Mouse (Mus musculus) kidney, postnatal 0 days (tissue): Measurements from ENCODE around the gene Mmp2. TPM values are rescaled to one million over a fixed set of nuclear protein-coding genes. Genes with fewer than 3 reads are reported as not detected.
A peak's percentile ranks its signal among the peaks of the same experiment; 100 is the strongest.
"Not testable (repeated sequence)": the region's sequence is repeated elsewhere in the genome, so short reads cannot be mapped to it uniquely, and the experiment has no call there.

ENCODE experiments used
- ATAC-seq: fragments of 200-750 bp; cut with Nextera tagmentation; replicated peaks from 2 replicates; pipeline ENCODE4 v1.8.0; 2017; ENCODE audit warnings: low read depth, moderate number of reproducible peaks, moderate TSS enrichment, moderate library complexity; ENCODE audit not compliant: low FRiP score
- DNase-seq: peaks from one replicate; pipeline ENCODE4 v3.0.0-alpha.2; 2016; ENCODE audit warnings: low spot score
- H3K27ac ChIP-seq: fragments of 300-500 bp; sonication (generic); 2 replicates; pipeline ENCODE4 v1.5.1; 2014; ENCODE audit warnings: mild to moderate bottlenecking
- H3K27me3 ChIP-seq: fragments of 300-500 bp; sonication (generic); 2 replicates; pipeline ENCODE4 v1.6.1; 2014; ENCODE audit warnings: low read length, mixed read lengths; ENCODE audit not compliant: insufficient read depth
- H3K36me3 ChIP-seq: fragments of 300-500 bp; sonication (generic); 2 replicates; pipeline ENCODE4 v1.6.1; 2014; ENCODE audit warnings: low read length, mixed read lengths; ENCODE audit not compliant: insufficient read depth
- H3K4me1 ChIP-seq: fragments of 300-500 bp; sonication (generic); replicated peaks from 2 replicates; pipeline ENCODE4 v1.6.1; 2014; ENCODE audit warnings: antibody characterized with exemption, low read length, mixed read lengths; ENCODE audit not compliant: insufficient read depth
- H3K4me2 ChIP-seq: fragments of 300-500 bp; sonication (generic); 2 replicates; pipeline ENCODE4 v1.6.1; 2014; ENCODE audit warnings: mild to moderate bottlenecking, low read length, moderate library complexity, mixed read lengths
- H3K4me3 ChIP-seq: fragments of 300-500 bp; sonication (generic); replicated peaks from 2 replicates; pipeline ENCODE4 v1.5.1; 2014; ENCODE audit warnings: low read depth, low read length
- H3K9ac ChIP-seq: fragments of 300-500 bp; sonication (generic); 2 replicates; pipeline ENCODE4 v1.6.1; 2014; ENCODE audit warnings: low read depth, low read length
- H3K9me3 ChIP-seq: fragments of 300-500 bp; sonication (generic); replicated peaks from 2 replicates; pipeline ENCODE4 v1.6.1; 2016; ENCODE audit warnings: low read length, inconsistent platforms, mixed read lengths
- CTCF ChIP-seq: IDR thresholded peaks from 2 replicates; pipeline ENCODE4 v1.5.1; 2016; ENCODE audit warnings: antibody characterized with exemption, low read depth, mild to moderate bottlenecking, moderate library complexity
- WGBS: fragments of 180-500 bp; shearing (Covaris S2); extraction: QIAGEN DNeasy Blood & Tissue Kit; methylation state at CpG from one replicate; pipeline ENCODE4 v1.1.7; 2014; 5-methylcytosine and 5-hydroxymethylcytosine counted together
- polyA plus RNA-seq: library from polyadenylated mRNA; unstranded; fragments of >200 nt; fragmentation: Nextera tagmentation; extraction: Ambion mirVana; gene quantifications from 2 replicates; pipeline ENCODE4 v1.2.1, GENCODE M21; 2015

Gene Mmp2
- polyA plus RNA-seq = 126 and 136 TPM in 2 replicates

- Histone ChIP-seq H3K27ac (peak within 1 kb of the TSS; percentile 78), H3K4me3 (peak within 1 kb of the TSS; percentile 51), H3K9ac (peak within 1 kb of the TSS; percentile 63), H3K9me3 (no peaks in the 10 kb centered on the region), H3K27me3 (no peaks in the 10 kb centered on the region), H3K36me3 (no peaks in the 10 kb centered on the region), H3K4me2 (peak within 1 kb of the TSS; percentile 72), H3K4me1 (peaks cover 7% of the 10 kb centered on the region)
- 0 out of 2 replicates have a peak, but pooled peaks have one; percentile 2 for TF ChIP-seq CTCF
- peak; percentile 75 for DNase-seq
- peak; percentile 69 for ATAC-seq
- 2% methylated on average over 37 of the region's 37 CpGs for WGBS
These were observed at the start of gene Mmp2 for GRCm38 (mm10) chr8:92827243-92828034. Gene Mmp2 (plus strand): TSS chr8:92827291.

DNA sequence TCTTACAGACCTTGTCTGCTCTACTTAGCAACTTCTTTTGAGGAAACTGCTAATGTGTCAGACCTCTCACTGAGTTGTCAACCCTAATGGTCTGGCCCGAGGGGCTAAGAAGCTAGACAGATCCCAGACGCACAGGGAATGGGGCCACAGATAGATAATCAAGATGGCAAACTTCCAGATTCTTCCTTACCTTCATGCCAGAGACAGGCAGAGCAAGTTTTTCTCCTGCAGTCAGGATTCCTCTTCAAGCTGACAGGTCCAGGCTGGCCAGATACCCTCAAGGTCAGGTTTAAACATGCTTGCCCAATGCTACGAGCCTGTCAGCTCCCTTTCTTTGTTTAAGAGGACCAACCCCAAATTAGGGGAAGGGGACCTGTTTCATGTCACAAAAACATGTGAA, 46.1 kb upstream of the Mmp2 start:
- no peak for ATAC-seq
- H3K27me3 ChIP-seq = no peaks in the 10 kb centered on the region
- no peak for TF ChIP-seq CTCF
- H3K4me1 ChIP-seq = no peaks in the 10 kb centered on the region
- H3K36me3 ChIP-seq = no peaks in the 10 kb centered on the region
- no peak overlapping the region for H3K9ac ChIP-seq
- 59% methylated on average over 3 of the region's 3 CpGs for WGBS
- no peak overlapping the region for H3K27ac ChIP-seq
- H3K9me3 ChIP-seq = no peaks in the 10 kb centered on the region
- no peak overlapping the region for H3K4me2 ChIP-seq
- no peak for DNase-seq
- H3K4me3 ChIP-seq = no peak overlapping the region

DNA sequence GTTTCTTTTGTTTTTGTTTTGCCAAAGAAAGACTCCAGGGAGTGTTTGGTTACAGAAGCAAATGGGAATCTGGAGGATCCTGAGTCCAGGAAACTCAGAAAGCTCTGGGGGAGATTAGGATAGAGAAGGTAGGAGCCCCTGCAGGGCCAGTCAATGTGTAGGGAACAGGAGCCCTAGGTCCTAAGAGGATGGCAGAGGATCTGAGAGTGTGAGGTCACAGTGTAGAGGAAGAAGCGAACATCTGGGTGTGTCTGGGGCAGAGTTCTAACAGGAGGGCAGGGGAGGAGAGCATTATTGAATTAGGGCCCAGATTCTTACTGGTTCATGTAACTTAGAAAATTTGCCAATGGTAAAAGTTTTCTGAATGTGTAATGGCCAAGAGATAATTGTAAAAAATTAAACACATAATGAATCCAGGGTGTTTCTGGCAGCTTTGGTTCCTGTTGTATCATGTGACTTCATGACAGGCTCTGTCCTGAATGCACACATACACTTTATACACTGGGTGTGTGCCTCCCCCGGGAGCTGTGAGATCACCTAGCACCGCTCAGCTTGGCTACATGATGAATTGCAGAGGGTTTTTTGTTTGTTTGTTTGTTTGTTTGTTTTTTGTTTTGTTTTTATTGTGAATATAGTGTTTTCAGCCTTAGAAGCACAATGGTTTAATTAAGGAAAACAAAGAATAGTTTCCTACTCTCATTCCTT, 43.0 kb upstream of the Mmp2 start:
- no peak overlapping the region for H3K4me2 ChIP-seq
- H3K4me3 ChIP-seq = no peak overlapping the region
- no peaks in the 10 kb centered on the region for H3K4me1 ChIP-seq
- H3K9me3 ChIP-seq = no peaks in the 10 kb centered on the region
- 62% methylated on average over 3 of the region's 3 CpGs for WGBS
- no peak for TF ChIP-seq CTCF
- no peaks in the 10 kb centered on the region for H3K36me3 ChIP-seq
- DNase-seq (no peak), ATAC-seq (no peak)
- H3K27ac ChIP-seq = no peak overlapping the region
- no peak overlapping the region for H3K9ac ChIP-seq
- H3K27me3 ChIP-seq = no peaks in the 10 kb centered on the region

GRCm38 (mm10) chr8:92790835-92791234, 36.3 kb upstream of the Mmp2 start:
- Histone ChIP-seq H3K9me3 (no peaks in the 10 kb centered on the region), H3K36me3 (no peaks in the 10 kb centered on the region), H3K27ac (no peak overlapping the region), H3K4me2 (no peak overlapping the region), H3K4me3 (no peak overlapping the region), H3K27me3 (no peaks in the 10 kb centered on the region), H3K9ac (no peak overlapping the region), H3K4me1 (no peaks in the 10 kb centered on the region)
- no peak for TF ChIP-seq CTCF
- DNase-seq (no peak), ATAC-seq (no peak)
- 76% methylated on average over 3 of the region's 3 CpGs for WGBS

GRCm38 (mm10) chr8:92791999-92792398, 35.1 kb upstream of the Mmp2 start:
- not testable (repeated sequence) for H3K4me2 ChIP-seq, H3K9ac ChIP-seq, DNase-seq, H3K4me1 ChIP-seq, H3K9me3 ChIP-seq, H3K27me3 ChIP-seq, H3K4me3 ChIP-seq, H3K36me3 ChIP-seq, ATAC-seq, H3K27ac ChIP-seq
- peak; percentile 32; the same call in 1 of the 2 replicates for TF ChIP-seq CTCF
- WGBS = 87% methylated on average over 2 of the region's 2 CpGs

- Histone ChIP-seq H3K4me2 (no peak overlapping the region), H3K9ac (no peak overlapping the region), H3K27me3 (no peaks in the 10 kb centered on the region), H3K36me3 (no peaks in the 10 kb centered on the region), H3K9me3 (no peaks in the 10 kb centered on the region), H3K4me3 (no peak overlapping the region), H3K27ac (no peak overlapping the region), H3K4me1 (no peaks in the 10 kb centered on the region)
- DNase-seq (no peak), ATAC-seq (no peak)
- no peak for TF ChIP-seq CTCF
- 70% methylated on average over 14 of the region's 14 CpGs for WGBS
These were observed 33.1 kb upstream of the Mmp2 start for GRCm38 (mm10) chr8:92793852-92794580.
